Mouse (Mus musculus): ENCODE results near the gene Snap91. TPM values are rescaled to one million over a fixed set of nuclear protein-coding genes. Genes with fewer than 3 reads are reported as not detected.

The Snap91 gene
- polyA plus RNA-seq, 1 experiment from 2014 or later = 3.4 TPM

DNA sequence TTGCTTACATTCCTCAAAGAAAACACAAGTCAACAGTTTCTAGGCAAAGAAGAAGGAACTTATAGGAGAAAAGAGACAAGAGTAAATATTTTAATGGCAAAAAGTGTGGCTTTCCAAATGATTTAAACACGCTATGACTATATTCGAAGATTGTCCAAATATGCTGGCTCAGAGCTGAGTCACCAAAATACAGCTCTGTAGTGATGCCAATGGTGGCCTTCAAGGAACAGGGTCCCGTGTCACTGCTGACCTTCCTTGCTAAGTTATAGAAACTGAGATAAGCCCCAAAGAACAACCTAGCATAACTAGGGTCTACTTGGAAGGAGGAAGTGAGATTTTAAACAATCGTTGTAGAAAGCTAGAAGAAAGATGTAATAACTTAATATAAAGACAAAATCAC is 6.8 kb downstream of the Snap91 start:
- Histone ChIP-seq H3K4me1 (ENCODE audit: control insufficient read depth, insufficient read depth, low read length) (no peaks in the 10 kb centered on the region), H3K9ac (ENCODE audit: low read length) (no peak overlapping the region), H3K27ac (replicated peaks; ENCODE audit: low read depth, low read length) (no peak overlapping the region), H3K27me3 (ENCODE audit: control insufficient read depth, insufficient read depth, low read length) (peaks cover 10% of the 10 kb centered on the region), H3K4me2 (ENCODE audit: low read depth, severe bottlenecking) (no peak overlapping the region), H3K9me3 (ENCODE audit: control insufficient read depth, low read length) (no peaks in the 10 kb centered on the region), H3K36me3 (ENCODE audit: control insufficient read depth, insufficient read depth, low read length) (no peaks in the 10 kb centered on the region), H3K4me3 (ENCODE audit: low read depth, low read length) (no peak overlapping the region)
- WGBS = 90% methylated on average over 4 of the region's 4 CpGs
- no peak for ATAC-seq (ENCODE audit: insufficient number of reproducible peaks, low FRiP score, low TSS enrichment, low read depth)
- DNase-seq (ENCODE audit: low spot score) = no peak

DNA sequence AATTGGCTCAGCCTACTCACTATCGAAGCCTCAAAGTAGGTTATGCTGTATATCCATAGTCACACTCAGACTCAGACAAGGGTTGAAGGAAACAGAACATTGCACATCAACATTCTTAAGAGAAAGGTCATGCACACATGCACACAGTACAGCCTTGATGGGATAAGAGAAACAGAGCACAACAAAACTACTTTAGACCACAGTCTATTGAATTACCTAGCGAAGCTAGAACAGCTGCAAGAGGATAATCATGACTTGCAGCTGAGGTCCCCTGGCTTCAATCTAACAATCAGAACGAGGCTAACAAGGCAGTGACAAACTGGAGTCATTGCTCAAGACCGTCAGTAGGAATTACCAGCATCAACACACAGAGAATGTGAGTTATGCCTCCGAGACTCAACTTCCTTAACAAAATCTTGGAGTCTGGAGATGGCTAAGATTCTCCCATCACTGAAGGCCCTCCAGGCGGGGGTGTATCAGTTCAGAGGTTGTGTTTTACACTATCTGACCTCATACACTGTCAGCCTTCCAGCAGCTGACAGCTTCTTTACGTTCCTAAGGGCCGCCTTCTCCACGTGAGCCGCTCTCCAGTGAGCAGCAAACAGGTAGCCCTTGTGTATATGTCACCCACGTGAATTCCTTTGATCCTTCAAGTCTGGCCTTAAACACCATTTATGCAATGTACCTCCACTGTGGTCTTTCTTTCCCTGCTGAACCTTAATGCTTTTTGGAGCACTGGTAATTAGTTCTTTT is 10.7 kb downstream of the Snap91 start:
- no peak for ATAC-seq (ENCODE audit: insufficient number of reproducible peaks, low FRiP score, low TSS enrichment, low read depth)

DNA sequence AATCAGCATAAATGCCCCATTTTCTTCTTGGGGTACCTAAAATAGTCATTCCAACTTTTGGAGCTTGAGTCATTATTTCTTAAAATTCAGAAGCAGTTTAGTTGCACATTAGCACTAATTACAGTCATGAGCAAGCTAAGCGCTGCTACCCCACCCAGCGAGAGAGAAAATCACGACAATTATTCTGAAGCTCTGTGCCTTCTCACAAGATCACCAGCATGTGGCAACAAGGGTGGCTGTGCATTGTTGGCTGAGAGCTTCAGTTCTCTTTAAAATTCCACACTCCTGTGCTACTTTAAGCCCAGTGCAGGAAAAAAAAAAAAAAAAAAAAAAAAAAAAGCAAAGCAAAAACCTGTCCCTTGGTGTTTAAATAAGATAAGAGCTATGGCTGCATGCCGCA is 22.4 kb downstream of the Snap91 start:
- Histone ChIP-seq H3K36me3 (ENCODE audit: control insufficient read depth, insufficient read depth, low read length) (no peaks in the 10 kb centered on the region), H3K9me3 (ENCODE audit: control insufficient read depth, low read length) (no peaks in the 10 kb centered on the region), H3K4me3 (ENCODE audit: low read depth, low read length) (no peak overlapping the region), H3K27me3 (ENCODE audit: control insufficient read depth, insufficient read depth, low read length) (no peaks in the 10 kb centered on the region), H3K4me2 (ENCODE audit: low read depth, severe bottlenecking) (no peak overlapping the region), H3K27ac (replicated peaks; ENCODE audit: low read depth, low read length) (no peak overlapping the region), H3K9ac (ENCODE audit: low read length) (no peak overlapping the region), H3K4me1 (ENCODE audit: control insufficient read depth, insufficient read depth, low read length) (no peaks in the 10 kb centered on the region)
- DNase-seq (ENCODE audit: low spot score) (no peak), ATAC-seq (ENCODE audit: insufficient number of reproducible peaks, low FRiP score, low TSS enrichment, low read depth) (no peak)
- WGBS = 85% methylated on average over 4 of the region's 4 CpGs

More for the DNA sequence above, 10.7 kb downstream of the Snap91 start:
- H3K36me3 ChIP-seq (ENCODE audit: control insufficient read depth, insufficient read depth, low read length) = no peaks in the 10 kb centered on the region
- H3K27me3 ChIP-seq (ENCODE audit: control insufficient read depth, insufficient read depth, low read length) = no peaks in the 10 kb centered on the region
- no peaks in the 10 kb centered on the region for H3K9me3 ChIP-seq (ENCODE audit: control insufficient read depth, low read length)
- no peak overlapping the region for H3K27ac ChIP-seq (replicated peaks; ENCODE audit: low read depth, low read length)
- no peak overlapping the region for H3K4me2 ChIP-seq (ENCODE audit: low read depth, severe bottlenecking)
- WGBS = 67% methylated on average over 11 of the region's 11 CpGs
- no peak overlapping the region for H3K9ac ChIP-seq (ENCODE audit: low read length)
- no peaks in the 10 kb centered on the region for H3K4me1 ChIP-seq (ENCODE audit: control insufficient read depth, insufficient read depth, low read length)
- H3K4me3 ChIP-seq (ENCODE audit: low read depth, low read length) = no peak overlapping the region
- no peak for DNase-seq (ENCODE audit: low spot score)

DNA sequence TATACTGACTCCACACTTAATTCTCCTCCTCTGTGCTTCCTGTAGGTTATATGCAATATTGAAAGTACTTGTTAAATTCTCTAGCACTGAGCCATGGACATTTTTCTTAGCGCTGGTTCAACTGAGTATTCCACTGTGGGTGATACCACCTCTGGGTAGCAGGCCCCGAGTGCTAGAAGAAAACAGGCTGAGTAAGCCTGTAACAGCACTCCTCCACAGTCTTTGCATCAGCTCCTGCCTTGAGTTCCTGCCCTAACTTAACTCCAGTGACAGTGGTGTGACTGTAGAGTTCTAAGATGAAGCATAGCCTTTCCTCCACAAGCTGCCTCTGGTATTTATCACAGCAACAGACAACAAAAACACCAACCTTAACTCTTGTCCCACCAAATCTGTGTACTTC is 22.8 kb downstream of the Snap91 start:
- no peak overlapping the region for H3K4me3 ChIP-seq (ENCODE audit: low read depth, low read length)

DNA sequence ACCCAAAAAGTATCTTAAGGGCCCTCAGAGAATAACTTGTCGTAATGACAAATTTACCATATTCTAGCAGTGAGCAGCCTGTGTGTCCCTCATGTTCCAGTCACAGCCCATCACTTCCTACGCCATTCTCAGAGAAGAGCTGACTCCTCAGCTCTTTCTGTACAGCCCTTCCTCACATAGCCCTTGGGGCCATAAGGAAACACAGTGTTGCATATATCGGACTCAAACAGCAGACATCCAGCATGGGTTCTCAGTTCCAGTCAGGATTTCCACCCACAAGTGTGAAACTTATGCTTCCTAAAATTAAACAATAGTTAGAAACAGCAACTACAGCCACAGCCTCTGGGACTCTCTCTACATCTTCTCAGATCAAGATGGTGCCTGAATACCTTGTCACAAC is 27.6 kb downstream of the Snap91 start:
- H3K9me3 ChIP-seq (ENCODE audit: control insufficient read depth, low read length) = no peaks in the 10 kb centered on the region
- no peak overlapping the region for H3K4me2 ChIP-seq (ENCODE audit: low read depth, severe bottlenecking)
- no peak overlapping the region for H3K9ac ChIP-seq (ENCODE audit: low read length)
- H3K36me3 ChIP-seq (ENCODE audit: control insufficient read depth, insufficient read depth, low read length) = no peaks in the 10 kb centered on the region
- no peak for DNase-seq (ENCODE audit: low spot score)
- 91% methylated on average over 3 of the region's 3 CpGs for WGBS
- no peak for ATAC-seq (ENCODE audit: insufficient number of reproducible peaks, low FRiP score, low TSS enrichment, low read depth)
- H3K4me1 ChIP-seq (ENCODE audit: control insufficient read depth, insufficient read depth, low read length) = no peaks in the 10 kb centered on the region
- H3K27me3 ChIP-seq (ENCODE audit: control insufficient read depth, insufficient read depth, low read length) = no peaks in the 10 kb centered on the region
- H3K4me3 ChIP-seq (ENCODE audit: low read depth, low read length) = no peak overlapping the region
- no peak overlapping the region for H3K27ac ChIP-seq (replicated peaks; ENCODE audit: low read depth, low read length)

More for the DNA sequence above, 22.8 kb downstream of the Snap91 start:
- no peak overlapping the region for H3K4me2 ChIP-seq (ENCODE audit: low read depth, severe bottlenecking)
- no peaks in the 10 kb centered on the region for H3K9me3 ChIP-seq (ENCODE audit: control insufficient read depth, low read length)
- no peaks in the 10 kb centered on the region for H3K4me1 ChIP-seq (ENCODE audit: control insufficient read depth, insufficient read depth, low read length)
- no peaks in the 10 kb centered on the region for H3K27me3 ChIP-seq (ENCODE audit: control insufficient read depth, insufficient read depth, low read length)
- H3K9ac ChIP-seq (ENCODE audit: low read length) = no peak overlapping the region
- ATAC-seq (ENCODE audit: insufficient number of reproducible peaks, low FRiP score, low TSS enrichment, low read depth) = no peak
- 93% methylated on average over 2 of the region's 2 CpGs for WGBS
- no peaks in the 10 kb centered on the region for H3K36me3 ChIP-seq (ENCODE audit: control insufficient read depth, insufficient read depth, low read length)
- no peak for DNase-seq (ENCODE audit: low spot score)
- H3K27ac ChIP-seq (replicated peaks; ENCODE audit: low read depth, low read length) = no peak overlapping the region

DNA sequence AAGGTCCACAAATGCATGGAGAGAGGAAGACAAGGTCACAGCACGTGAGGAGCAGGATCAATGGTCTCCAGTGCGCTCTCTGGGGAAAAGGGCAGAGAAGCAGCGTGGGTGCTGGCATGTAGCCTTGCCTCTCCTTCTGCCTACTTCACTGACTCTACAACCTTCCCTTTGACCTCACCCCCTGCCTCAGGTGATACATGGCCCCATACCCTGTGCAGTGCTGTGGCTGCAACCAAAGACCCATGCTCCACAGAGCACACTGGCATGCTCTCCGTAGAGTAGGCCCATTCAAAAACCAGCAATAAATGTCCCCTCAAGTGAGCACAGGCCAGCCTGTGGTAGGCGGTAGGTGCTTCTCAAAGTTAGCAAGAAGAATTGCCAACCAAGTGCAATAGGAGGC is 28.8 kb downstream of the Snap91 start:
- H3K4me1 ChIP-seq (ENCODE audit: control insufficient read depth, insufficient read depth, low read length) = no peaks in the 10 kb centered on the region
- no peaks in the 10 kb centered on the region for H3K36me3 ChIP-seq (ENCODE audit: control insufficient read depth, insufficient read depth, low read length)
- WGBS = 89% methylated on average over 5 of the region's 5 CpGs
- no peaks in the 10 kb centered on the region for H3K27me3 ChIP-seq (ENCODE audit: control insufficient read depth, insufficient read depth, low read length)
- H3K4me2 ChIP-seq (ENCODE audit: low read depth, severe bottlenecking) = no peak overlapping the region
- H3K27ac ChIP-seq (replicated peaks; ENCODE audit: low read depth, low read length) = no peak overlapping the region
- no peak for ATAC-seq (ENCODE audit: insufficient number of reproducible peaks, low FRiP score, low TSS enrichment, low read depth)
- H3K4me3 ChIP-seq (ENCODE audit: low read depth, low read length) = no peak overlapping the region
- no peak for DNase-seq (ENCODE audit: low spot score)
- no peaks in the 10 kb centered on the region for H3K9me3 ChIP-seq (ENCODE audit: control insufficient read depth, low read length)
- no peak overlapping the region for H3K9ac ChIP-seq (ENCODE audit: low read length)

DNA sequence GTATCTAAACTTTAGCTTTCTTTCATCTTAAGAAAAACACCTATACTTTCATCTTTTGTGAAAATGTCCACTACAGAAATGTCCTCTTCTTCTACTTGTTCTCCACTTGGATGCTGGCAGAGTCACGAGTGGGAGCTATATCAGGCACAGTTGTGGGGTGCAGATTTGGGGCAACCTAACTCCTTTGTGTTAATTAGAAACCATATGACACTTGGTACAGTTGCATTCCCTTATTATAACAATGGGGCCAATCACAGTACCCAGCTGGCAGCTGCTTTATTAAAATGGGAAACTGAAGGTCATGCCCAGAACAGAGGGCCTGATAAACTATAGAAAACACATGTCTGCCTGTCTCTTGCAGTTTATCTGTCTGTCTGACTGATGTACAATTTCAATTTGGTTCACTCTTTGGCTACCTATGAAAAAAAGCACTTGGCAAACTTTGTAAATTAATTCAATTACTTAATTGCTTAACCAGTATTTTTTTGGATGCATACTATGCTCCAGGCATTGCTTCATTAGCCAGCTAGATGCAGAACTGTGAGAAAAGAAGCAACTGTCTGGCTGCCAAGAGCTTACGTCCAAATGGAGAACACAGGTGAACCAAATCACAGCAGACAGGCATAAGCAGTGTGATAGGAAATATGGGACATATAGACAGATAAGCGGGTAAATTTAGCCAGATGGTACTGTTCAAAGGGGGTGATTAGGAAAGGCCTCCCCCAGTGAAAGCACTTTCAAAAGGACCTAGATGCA is 29.8 kb downstream of the Snap91 start:
- H3K4me1 ChIP-seq (ENCODE audit: control insufficient read depth, insufficient read depth, low read length) = no peaks in the 10 kb centered on the region
- H3K9me3 ChIP-seq (ENCODE audit: control insufficient read depth, low read length) = no peaks in the 10 kb centered on the region
- H3K27me3 ChIP-seq (ENCODE audit: control insufficient read depth, insufficient read depth, low read length) = no peaks in the 10 kb centered on the region
- H3K9ac ChIP-seq (ENCODE audit: low read length) = no peak overlapping the region
- 77% methylated on average over 3 of the region's 3 CpGs for WGBS
- H3K27ac ChIP-seq (replicated peaks; ENCODE audit: low read depth, low read length) = no peak overlapping the region
- no peak overlapping the region for H3K4me3 ChIP-seq (ENCODE audit: low read depth, low read length)
- ATAC-seq (ENCODE audit: insufficient number of reproducible peaks, low FRiP score, low TSS enrichment, low read depth) = no peak
- H3K4me2 ChIP-seq (ENCODE audit: low read depth, severe bottlenecking) = no peak overlapping the region
- H3K36me3 ChIP-seq (ENCODE audit: control insufficient read depth, insufficient read depth, low read length) = no peaks in the 10 kb centered on the region
- DNase-seq (ENCODE audit: low spot score) = no peak

DNA sequence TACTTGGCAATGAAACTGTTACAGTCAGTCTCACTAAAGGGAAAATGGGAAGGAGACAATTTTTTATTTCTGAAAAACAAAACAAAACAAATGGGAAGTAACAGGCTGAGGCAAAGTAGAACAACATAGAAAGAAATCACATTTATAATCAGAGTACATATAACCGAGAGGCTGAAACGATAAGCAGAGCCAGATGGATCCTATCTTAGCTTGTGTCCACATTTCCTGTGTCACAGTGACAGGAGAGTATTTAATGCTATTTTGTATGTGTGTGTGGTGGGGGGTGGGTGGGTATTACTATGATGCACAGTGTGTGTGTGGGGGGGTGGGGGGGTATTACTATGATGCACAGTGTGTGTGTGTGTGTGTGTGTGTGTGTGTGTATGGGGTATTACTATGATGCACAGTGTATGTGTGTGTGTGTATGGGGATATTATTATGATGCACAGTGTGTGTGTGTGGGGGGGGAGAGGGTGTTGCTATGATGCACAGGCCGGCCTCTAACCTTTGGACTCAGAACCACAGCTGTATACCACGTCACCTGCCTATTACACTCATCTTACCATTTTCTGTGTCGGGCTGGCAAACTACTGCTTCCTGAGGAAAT is 36.6 kb downstream of the Snap91 start:
- no peaks in the 10 kb centered on the region for H3K9me3 ChIP-seq (ENCODE audit: control insufficient read depth, low read length)
- H3K4me3 ChIP-seq (ENCODE audit: low read depth, low read length) = no peak overlapping the region
- no peak overlapping the region for H3K9ac ChIP-seq (ENCODE audit: low read length)
- WGBS = 86% methylated on average over 5 of the region's 5 CpGs
- H3K27me3 ChIP-seq (ENCODE audit: control insufficient read depth, insufficient read depth, low read length) = no peaks in the 10 kb centered on the region
- DNase-seq (ENCODE audit: low spot score) (no peak), ATAC-seq (ENCODE audit: insufficient number of reproducible peaks, low FRiP score, low TSS enrichment, low read depth) (no peak)
- no peaks in the 10 kb centered on the region for H3K4me1 ChIP-seq (ENCODE audit: control insufficient read depth, insufficient read depth, low read length)
- H3K4me2 ChIP-seq (ENCODE audit: low read depth, severe bottlenecking) = no peak overlapping the region
- H3K27ac ChIP-seq (replicated peaks; ENCODE audit: low read depth, low read length) = no peak overlapping the region
- H3K36me3 ChIP-seq (ENCODE audit: control insufficient read depth, insufficient read depth, low read length) = no peaks in the 10 kb centered on the region
